Mouse (Mus musculus): ENCODE data around the gene Hmcn1. TPM values are rescaled to one million over a fixed set of nuclear protein-coding genes. Genes with fewer than 3 reads are reported as not detected.

Hmcn1 gene
- total and polyA plus RNA-seq, 3 experiments: not detected

DNA sequence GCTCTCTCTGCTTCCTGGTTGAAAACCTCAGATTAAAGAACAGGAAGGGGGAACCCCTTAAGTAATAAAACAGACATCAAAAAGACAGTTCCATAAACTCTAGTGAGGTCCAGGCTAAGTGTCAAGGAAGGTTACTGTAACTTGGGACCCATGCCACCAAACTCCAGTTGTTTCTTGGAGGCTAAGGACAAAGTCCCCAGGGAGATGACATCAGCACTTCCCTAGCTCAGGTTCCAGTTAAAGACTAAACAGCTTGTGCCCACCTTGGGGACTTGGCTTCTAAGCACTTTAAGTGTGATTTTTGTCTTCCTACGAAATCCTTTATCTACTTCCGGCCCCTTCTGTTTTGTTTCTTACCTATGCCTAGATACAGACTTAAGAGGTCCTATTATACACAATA is 78.3 kb downstream of the Hmcn1 start:
- Histone ChIP-seq H3K9ac (ENCODE audit: control insufficient read depth, low read depth, low read length, poor library complexity, severe bottlenecking) (no peak overlapping the region), H3K36me3 (ENCODE audit: control insufficient read depth in 1 of 2, insufficient read depth in 2 of 2, low read length in 2 of 2) (no peaks in the 10 kb centered on the region), H3K27ac (ENCODE audit: control insufficient read depth, low read depth, low read length) (no peak overlapping the region), H3K9me3 (replicated peaks; ENCODE audit: insufficient read depth, low read length) (no peaks in the 10 kb centered on the region), H3K79me2 (ENCODE audit: control insufficient read depth, insufficient read depth, low read length, poor library complexity) (no peaks in the 10 kb centered on the region), H3K4me1 (ENCODE audit: control insufficient read depth in 1 of 2, insufficient read depth in 2 of 2, low read length in 2 of 2) (no peaks in the 10 kb centered on the region), H3K27me3 (ENCODE audit: control insufficient read depth in 1 of 2, insufficient read depth in 2 of 2, low read length in 2 of 2) (no peaks in the 10 kb centered on the region; a peak in 1 of 4 replicates), H3K4me3 (ENCODE audit: control insufficient read depth in 1 of 2, insufficient read depth in 1 of 2, low read depth in 2 of 2, low read length in 2 of 2) (no peak overlapping the region)
- no peak for DNase-seq (ENCODE audit: low read depth, low spot score)
- TF ChIP-seq CHD2 (IDR thresholded peaks at IDR 0.05; ENCODE audit: low read length) (no peak), POLR2AphosphoS5 (IDR thresholded peaks at IDR 0.05; ENCODE audit: borderline replicate concordance, low read depth, low read length) (no peak), TCF12 (IDR thresholded peaks at IDR 0.05; ENCODE audit: low read depth, low read length) (no peak), MAZ (IDR thresholded peaks at IDR 0.05; ENCODE audit: low read depth, low read length) (no peak), GABPA (IDR thresholded peaks at IDR 0.05; ENCODE audit: low read depth, low read length) (no peak), RCOR1 (IDR thresholded peaks at IDR 0.05; ENCODE audit: low read depth, low read length) (no peak), SIN3A (IDR thresholded peaks at IDR 0.05; ENCODE audit: low read length) (no peak), EP300 (IDR thresholded peaks at IDR 0.05; ENCODE audit: low read depth in 1 of 2, low read length in 2 of 2) (no peak), NRF1 (IDR thresholded peaks at IDR 0.05; ENCODE audit: insufficient read depth, low read depth, low read length, poor library complexity, severe bottlenecking) (no peak), ZMIZ1 (IDR thresholded peaks at IDR 0.05; ENCODE audit: low read depth, low read length) (no peak), BHLHE40 (IDR thresholded peaks at IDR 0.05; ENCODE audit: borderline replicate concordance, low read depth, low read length) (no peak), RAD21 (IDR thresholded peaks at IDR 0.05; ENCODE audit: low read depth, low read length) (no peak), MXI1 (IDR thresholded peaks at IDR 0.05; ENCODE audit: low read depth, low read length) (no peak), ETS1 (IDR thresholded peaks at IDR 0.05; ENCODE audit: low read depth, low read length) (no peak), GATA1 (IDR thresholded peaks at IDR 0.05; ENCODE audit: low read depth, low read length) (no peak), TAL1 (IDR thresholded peaks at IDR 0.05; ENCODE audit: low read length) (no peak), POLR2A (IDR thresholded peaks at IDR 0.05; ENCODE audit: control insufficient read depth in 1 of 2, insufficient read depth in 1 of 2, low read depth in 1 of 2, low read length in 2 of 2, poor library complexity in 1 of 2) (no peak), ZKSCAN1 (IDR thresholded peaks at IDR 0.05; ENCODE audit: low read depth, low read length) (no peak), JUND (IDR thresholded peaks at IDR 0.05; ENCODE audit: low read depth, low read length) (no peak)

DNA sequence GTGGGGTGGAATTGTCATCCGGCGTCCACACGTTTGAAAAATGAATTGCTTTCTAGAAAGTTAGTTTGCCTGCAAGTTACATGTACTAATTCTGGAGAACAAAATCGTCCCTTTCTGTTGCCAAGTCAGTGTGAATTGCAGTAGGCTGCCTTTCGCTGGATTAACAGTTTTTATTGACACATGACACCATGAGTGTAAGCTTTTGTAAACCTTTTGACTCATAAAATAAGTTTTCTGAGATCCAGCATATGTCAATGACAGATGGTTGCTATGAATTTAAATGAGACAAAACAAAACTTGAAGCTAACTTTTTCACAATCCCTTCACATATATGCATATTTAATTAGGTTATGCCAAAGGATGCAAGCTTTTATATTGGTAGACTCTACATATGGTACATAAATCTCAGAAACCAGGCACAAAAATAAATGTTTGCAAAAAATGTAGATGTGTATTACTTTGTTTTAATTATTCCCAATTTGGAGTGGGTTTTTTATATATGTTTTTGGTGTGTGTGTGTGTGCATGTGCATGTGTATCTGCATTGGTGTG is 79.6 kb downstream of the Hmcn1 start:
- Histone ChIP-seq H3K27me3 (ENCODE audit: control insufficient read depth in 1 of 2, insufficient read depth in 2 of 2, low read length in 2 of 2) (no peaks in the 10 kb centered on the region; a peak in 3 of 4 replicates), H3K27ac (ENCODE audit: control insufficient read depth, low read depth, low read length) (no peak overlapping the region), H3K79me2 (ENCODE audit: control insufficient read depth, insufficient read depth, low read length, poor library complexity) (no peaks in the 10 kb centered on the region), H3K9me3 (replicated peaks; ENCODE audit: insufficient read depth, low read length) (no peaks in the 10 kb centered on the region), H3K36me3 (ENCODE audit: control insufficient read depth in 1 of 2, insufficient read depth in 2 of 2, low read length in 2 of 2) (no peaks in the 10 kb centered on the region), H3K4me1 (ENCODE audit: control insufficient read depth in 1 of 2, insufficient read depth in 2 of 2, low read length in 2 of 2) (no peaks in the 10 kb centered on the region), H3K4me3 (ENCODE audit: control insufficient read depth in 1 of 2, insufficient read depth in 1 of 2, low read depth in 2 of 2, low read length in 2 of 2) (no peak overlapping the region), H3K9ac (ENCODE audit: control insufficient read depth, low read depth, low read length, poor library complexity, severe bottlenecking) (no peak overlapping the region)
- TF ChIP-seq KAT2A (conservative IDR thresholded peaks at IDR 0.05; ENCODE audit: low read depth, low read length) (no peak), MYC (IDR thresholded peaks at IDR 0.05; ENCODE audit: low read depth, low read length) (no peak), ZNF384 (IDR thresholded peaks at IDR 0.05; ENCODE audit: low read depth, low read length) (no peak), GABPA (IDR thresholded peaks at IDR 0.05; ENCODE audit: low read depth, low read length) (no peak), JUND (IDR thresholded peaks at IDR 0.05; ENCODE audit: low read depth, low read length) (no peak), POLR2A (IDR thresholded peaks at IDR 0.05; ENCODE audit: control insufficient read depth in 1 of 2, insufficient read depth in 1 of 2, low read depth in 1 of 2, low read length in 2 of 2, poor library complexity in 1 of 2) (no peak), UBTF (IDR thresholded peaks at IDR 0.05; ENCODE audit: borderline replicate concordance, insufficient read depth, low read depth, low read length) (no peak), ZMIZ1 (IDR thresholded peaks at IDR 0.05; ENCODE audit: low read depth, low read length) (no peak), NELFE (IDR thresholded peaks at IDR 0.05; ENCODE audit: low read depth, low read length) (no peak), ETS1 (IDR thresholded peaks at IDR 0.05; ENCODE audit: low read depth, low read length) (no peak)
- no peak for DNase-seq (ENCODE audit: low read depth, low spot score)
